Mouse (Mus musculus) adrenal gland, adult 18-20 months (tissue): ENCODE measurements around the gene Lrrc26. TPM values are rescaled to one million over a fixed set of nuclear protein-coding genes. Genes with fewer than 3 reads are reported as not detected.

Experiments
- DNase-seq, 2 experiments: peaks; one replicate each; pipeline ENCODE4 v3.0.0; 2021 to 2022; ENCODE audit warnings: low spot score in 2 of 2
- total RNA-seq, 2 experiments: library from RNA; stranded (reverse); gene quantifications; 1 replicate in 1 of 2; 2 replicates in 1 of 2; pipeline ENCODE4 v1.2.3; 2021

The Lrrc26 gene
- total RNA-seq, 2 experiments from 2014 or later: not detected

DNA sequence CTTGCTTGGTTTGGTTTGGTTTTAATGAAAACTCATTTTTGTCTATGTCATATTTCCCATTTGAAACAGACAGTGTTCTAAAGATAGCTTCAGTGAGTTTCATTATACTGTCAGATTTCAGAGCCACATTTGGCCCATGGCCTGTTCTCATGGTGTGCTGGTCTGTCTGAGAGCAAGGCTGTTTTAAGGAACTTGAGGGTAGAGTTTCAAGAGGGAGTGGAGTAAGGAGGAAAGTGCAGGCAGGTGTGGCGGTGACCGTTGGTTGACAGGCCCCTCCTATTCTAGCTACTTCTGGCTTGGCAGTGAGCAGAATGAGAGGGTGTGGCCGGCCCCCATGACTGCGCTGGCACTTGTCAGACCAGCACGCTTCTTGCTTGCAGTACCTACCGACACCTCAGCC lies 48.6 kb downstream of the Lrrc26 start:
- DNase-seq: no peak

Other genes starting within 250 kb of the Lrrc26 start
- 10 to 100 TPM; 43.4 to 55.4 TPM for gene Nsmf, start 235.6 kb upstream of the Lrrc26 start, total RNA-seq
- gene Entpd8, start 209.6 kb upstream of the Lrrc26 start, total RNA-seq: not detected
- gene Noxa1, start 194.8 kb upstream of the Lrrc26 start, total RNA-seq: not detected
- gene Nrarp, start 109.2 kb upstream of the Lrrc26 start, total RNA-seq: 1 to 10 TPM; 2.3 to 3.5 TPM
- gene Tor4a, start 93.0 kb upstream of the Lrrc26 start, total RNA-seq: 10 to 100 TPM; 11.6 to 19.5 TPM
- gene Nelfb, start 78.4 kb upstream of the Lrrc26 start, total RNA-seq: 10 to 100 TPM; 48.8 to 49.5 TPM
- gene Stpg3, start 75.3 kb upstream of the Lrrc26 start, total RNA-seq: not detected
- not detected for gene Fam166a, start 71.2 kb upstream of the Lrrc26 start, total RNA-seq
- 100 to 1,000 TPM; 284 to 287 TPM for gene Tubb4b, start 65.2 kb upstream of the Lrrc26 start, total RNA-seq
- gene Slc34a3, start 55.6 kb upstream of the Lrrc26 start, total RNA-seq: not detected
- not detected for gene Rnf224, start 53.1 kb upstream of the Lrrc26 start, total RNA-seq
- 1 to 10 TPM; 7.9 to 8.3 TPM for gene Rnf208, start 47.7 kb upstream of the Lrrc26 start, total RNA-seq
- not detected for gene Cysrt1, start 47.5 kb upstream of the Lrrc26 start, total RNA-seq
- gene AL732309.1, start 43.1 kb upstream of the Lrrc26 start, total RNA-seq: 1 to 10 TPM; 2.2 to 5.7 TPM
- gene Tmem203, start 34.5 kb upstream of the Lrrc26 start, total RNA-seq: 10 to 100 TPM; 19.5 to 24.4 TPM
- 1 to 10 TPM; 8.2 to 9.4 TPM for gene Tprn, start 27.3 kb upstream of the Lrrc26 start, total RNA-seq
- gene Ssna1, start 17.5 kb upstream of the Lrrc26 start, total RNA-seq: 10 to 100 TPM; 37.2 to 40.1 TPM
- gene Anapc2, start 17.4 kb upstream of the Lrrc26 start, total RNA-seq: 10 to 100 TPM; 75.5 to 82.4 TPM
- gene Tmem210, start 1.8 kb upstream of the Lrrc26 start, total RNA-seq: not detected
- gene Grin1, start 29.3 kb downstream of the Lrrc26 start, total RNA-seq: 10 to 100 TPM; 10.0 to 10.5 TPM
- 10 to 100 TPM; 59.0 to 63.2 TPM for gene Man1b1, start 42.4 kb downstream of the Lrrc26 start, total RNA-seq
- gene Dpp7, start 66.4 kb downstream of the Lrrc26 start, total RNA-seq: 10 to 100 TPM; 32.3 to 42.0 TPM
- gene Uap1l1, start 75.8 kb downstream of the Lrrc26 start, total RNA-seq: 10 to 100 TPM; 18.8 to 20.9 TPM
- gene Sapcd2, start 82.4 kb downstream of the Lrrc26 start, total RNA-seq: not detected
- 1 to 10 TPM; 3.2 to 8.3 TPM for gene Entpd2, start 106.0 kb downstream of the Lrrc26 start, total RNA-seq
- 100 to 1,000 TPM; 125 to 161 TPM for gene Npdc1, start 109.4 kb downstream of the Lrrc26 start, total RNA-seq
- gene Fut7, start 133.4 kb downstream of the Lrrc26 start, total RNA-seq: under 1 TPM; 0.13 to 0.35 TPM
- gene Abca2, start 138.8 kb downstream of the Lrrc26 start, total RNA-seq: 10 to 100 TPM; 36.9 to 48.5 TPM
- 1 to 10 TPM in 1 of 2 experiments, under 1 TPM in 1; 0.53 to 1.1 TPM for gene Clic3, start 166.9 kb downstream of the Lrrc26 start, total RNA-seq
- 10 to 100 TPM; 38.6 to 54.5 TPM for gene Paxx, start 171.2 kb downstream of the Lrrc26 start, total RNA-seq
- gene Ptgds, start 180.1 kb downstream of the Lrrc26 start, total RNA-seq: 1 to 10 TPM; 1.1 to 3.1 TPM
- not detected for gene Lcn12, start 204.0 kb downstream of the Lrrc26 start, total RNA-seq
- gene Fbxw5, start 210.8 kb downstream of the Lrrc26 start, total RNA-seq: 10 to 100 TPM; 92.1 to 94.5 TPM
- 1 to 10 TPM; 2.2 to 3.5 TPM for gene C8g, start 211.8 kb downstream of the Lrrc26 start, total RNA-seq